Mouse (Mus musculus) G1E (cell line): ENCODE measurements around the gene Adgb.

Source experiments
- CTCF ChIP-seq: IDR thresholded peaks from 2 replicates; pipeline ENCODE4 v1.5.1; 2012; ENCODE audit warnings: low read depth, low read length, inconsistent platforms, mixed read lengths
- TAL1 ChIP-seq: conservative IDR thresholded peaks from 2 replicates; pipeline ENCODE4 v1.6.1; 2012; ENCODE audit warnings: low read depth, low read length, inconsistent platforms, mixed read lengths

GRCm38 (mm10) chr10:10408166-10408565 lies 64.0 kb downstream of the Adgb start:
- no peak for TF ChIP-seq CTCF
- TF ChIP-seq TAL1, result no peak
